Mouse (Mus musculus) B cell, adult 2 months (primary cell): ENCODE measurements around the gene Cdc45.
"Not testable (repeated sequence)": the region's sequence is repeated elsewhere in the genome, so short reads cannot be mapped to it uniquely, and the experiment has no call there.

Experiments
- DNase-seq, 2 experiments: peaks; one replicate each; pipeline ENCODE4 v3.0.0; 2022

Gene Cdc45

DNA sequence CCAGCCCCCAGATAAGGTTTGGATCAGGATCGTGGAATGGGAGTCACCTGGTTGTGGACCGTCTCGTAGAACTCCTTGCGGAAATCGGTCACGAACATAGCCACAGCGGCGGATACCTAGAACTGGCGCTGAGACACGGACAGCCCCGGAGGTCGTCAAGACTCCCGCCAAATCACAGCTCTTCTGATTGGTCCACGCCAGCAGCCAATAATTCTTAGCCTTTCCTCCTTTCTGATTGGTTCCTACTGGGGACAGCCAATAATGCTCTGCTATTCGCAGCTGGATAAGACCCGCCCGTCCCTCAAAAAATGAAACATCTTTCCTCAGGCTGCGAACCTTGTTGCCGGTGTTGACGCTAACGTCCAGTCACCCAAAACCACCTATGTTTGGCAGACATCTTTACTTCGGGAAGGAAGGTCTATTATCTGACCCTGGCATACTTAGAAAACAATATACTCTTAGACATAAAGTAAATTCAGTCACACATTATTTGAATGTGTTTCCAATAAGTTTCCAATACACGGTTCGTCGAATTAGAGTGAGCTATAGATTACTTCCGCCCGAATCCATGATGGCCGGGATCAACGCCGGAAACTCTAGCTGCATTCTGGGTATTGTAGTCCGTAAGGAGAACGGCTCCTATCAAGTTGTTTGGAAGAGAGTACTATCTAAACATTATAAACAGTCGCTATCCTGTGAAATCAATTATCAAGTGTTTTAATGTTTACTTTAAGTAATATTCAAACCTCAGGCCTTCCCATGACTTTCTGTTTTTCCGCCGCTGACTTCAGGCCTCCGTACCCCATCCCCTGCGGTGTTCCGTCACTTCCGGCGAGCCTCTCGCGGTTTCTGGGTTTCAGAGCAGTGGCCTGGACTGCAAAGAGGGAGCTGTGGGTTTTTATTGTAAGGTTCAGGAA, at the start of gene Cdc45, which contains the start of gene Ufd1:
Gene Cdc45, minus strand, starts transcription at position 520 of the 917 bp plus-strand sequence.
Gene Ufd1, plus strand, starts transcription at position 312 of the 917 bp plus-strand sequence.
- peak; percentile 90 to 91 for DNase-seq

- DNase-seq, result no peak
These were observed 48.4 kb upstream of the Cdc45 start for GRCm38 (mm10) chr16:18860186-18860585.

- peak; percentile 47 to 55 for DNase-seq
These were observed 46.8 kb upstream of the Cdc45 start for GRCm38 (mm10) chr16:18858551-18858950.

GRCm38 (mm10) chr16:18849521-18850190, 37.9 kb upstream of the Cdc45 start:
- DNase-seq, result not testable (repeated sequence)

GRCm38 (mm10) chr16:18846301-18846820, 34.6 kb upstream of the Cdc45 start:
- no peak for DNase-seq

DNA sequence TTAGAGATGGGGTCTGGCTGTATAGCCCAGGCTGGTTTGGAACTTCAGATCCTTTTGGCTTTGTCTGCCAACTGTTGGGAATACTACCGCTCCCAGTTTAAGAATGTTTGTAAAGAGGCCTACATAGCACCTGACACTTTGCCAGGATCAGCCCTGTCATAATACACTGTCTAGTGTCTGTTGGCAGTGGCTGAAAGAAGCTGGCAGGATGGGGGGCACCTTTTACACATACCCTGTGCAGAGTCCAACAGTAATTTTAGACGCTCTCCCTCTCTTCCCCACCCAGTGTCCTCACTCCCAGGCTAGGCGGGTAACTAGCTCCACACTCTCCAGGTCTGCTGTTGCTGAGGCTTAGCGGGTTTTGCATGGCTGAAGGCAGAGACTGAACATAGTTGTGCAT, 26.6 kb upstream of the Cdc45 start:
- DNase-seq, result no peak

DNA sequence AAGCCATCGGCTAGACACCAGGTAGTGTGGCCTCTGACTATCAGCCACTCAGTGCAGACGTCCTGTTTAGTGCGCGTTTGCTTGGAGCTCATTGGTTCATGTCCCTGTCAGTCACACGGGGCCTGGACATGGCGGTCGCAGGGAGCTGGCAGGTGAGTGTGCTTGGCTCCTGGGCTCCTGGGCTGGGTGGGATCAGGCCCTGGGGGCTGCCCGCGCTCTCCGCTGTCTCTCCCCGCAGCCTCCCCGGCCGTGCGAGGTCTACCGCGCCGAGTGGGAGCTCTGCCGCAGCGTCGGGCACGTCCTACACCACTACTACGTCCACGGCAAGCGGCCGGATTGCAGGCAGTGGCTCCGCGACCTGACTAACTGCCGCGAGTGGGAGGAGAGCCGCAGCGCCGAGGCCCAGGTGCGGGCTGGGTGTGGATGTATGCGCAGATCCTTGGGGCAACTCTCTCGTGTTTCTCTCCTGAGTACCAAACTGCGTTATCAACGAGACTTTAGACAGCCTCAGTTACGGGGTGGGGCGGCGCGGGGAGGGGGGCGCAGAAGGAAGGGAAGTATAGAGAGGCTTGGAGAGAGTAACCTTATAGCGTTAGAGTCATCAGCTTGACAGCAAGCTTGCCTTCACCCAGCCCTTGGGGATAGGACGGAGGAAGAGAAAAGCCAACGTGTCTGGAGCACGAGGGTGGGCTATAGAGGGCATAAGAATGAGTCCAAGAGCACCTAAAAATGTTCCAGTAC, 24.9 kb upstream of the Cdc45 start, which contains the start of the genes 2510002D24Rik and Gm28539:
Gene 2510002D24Rik, plus strand, starts transcription at position 111 of the 741 bp plus-strand sequence.
Gene Gm28539, plus strand, starts transcription at position 117 of the 741 bp plus-strand sequence.
- DNase-seq, result peak; percentile 90 to 91

DNA sequence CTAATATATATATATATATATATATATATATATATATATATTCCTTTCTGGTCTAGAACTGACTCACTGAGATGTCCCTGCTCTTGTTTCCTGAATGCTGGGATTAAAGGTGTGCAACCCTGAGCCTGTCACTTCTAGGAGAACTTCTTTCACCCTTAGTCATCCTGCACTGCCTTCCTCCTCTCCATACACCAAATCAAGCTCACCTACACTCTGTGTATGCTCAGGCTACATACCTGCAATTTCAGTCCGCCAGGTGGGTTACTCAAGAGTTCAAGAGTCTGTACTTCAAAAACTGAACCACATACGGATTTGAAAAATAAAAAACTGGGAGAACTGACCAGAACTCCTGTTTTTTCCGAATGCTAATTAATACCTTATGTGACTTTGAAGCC, 24.3 kb upstream of the Cdc45 start:
- DNase-seq, result no peak

- no peak for DNase-seq
These were observed 21.7 kb upstream of the Cdc45 start for GRCm38 (mm10) chr16:18833486-18833885.

- DNase-seq, result no peak
These were observed 17.3 kb upstream of the Cdc45 start for GRCm38 (mm10) chr16:18829102-18829501.

- DNase-seq, result no peak
These were observed 16.8 kb upstream of the Cdc45 start for GRCm38 (mm10) chr16:18828630-18829029.

GRCm38 (mm10) chr16:18822925-18823324, 11.1 kb upstream of the Cdc45 start:
- no peak for DNase-seq

DNA sequence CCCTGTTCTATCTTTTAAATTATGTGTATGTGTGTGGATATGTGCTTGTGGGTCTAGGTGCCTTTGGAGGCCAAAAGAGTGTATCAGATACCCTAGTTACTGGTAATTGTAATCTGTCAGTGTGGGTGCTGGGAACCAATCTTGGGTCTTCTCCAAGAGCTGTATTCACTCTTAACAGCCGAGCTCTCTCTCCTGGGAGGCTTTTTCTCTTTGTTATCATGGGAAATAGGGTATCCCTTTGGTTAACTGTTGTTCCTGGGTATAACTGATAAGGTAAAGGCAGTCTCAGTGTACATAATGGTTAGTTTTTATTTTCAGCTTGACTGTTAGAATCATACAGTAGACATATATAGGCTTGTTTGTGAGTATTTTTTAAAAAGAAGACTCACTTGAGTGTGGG, 10.6 kb upstream of the Cdc45 start:
- DNase-seq, result no peak

- no peak for DNase-seq
These were observed 661 bp upstream of the Cdc45 start for GRCm38 (mm10) chr16:18812385-18812910.

DNA sequence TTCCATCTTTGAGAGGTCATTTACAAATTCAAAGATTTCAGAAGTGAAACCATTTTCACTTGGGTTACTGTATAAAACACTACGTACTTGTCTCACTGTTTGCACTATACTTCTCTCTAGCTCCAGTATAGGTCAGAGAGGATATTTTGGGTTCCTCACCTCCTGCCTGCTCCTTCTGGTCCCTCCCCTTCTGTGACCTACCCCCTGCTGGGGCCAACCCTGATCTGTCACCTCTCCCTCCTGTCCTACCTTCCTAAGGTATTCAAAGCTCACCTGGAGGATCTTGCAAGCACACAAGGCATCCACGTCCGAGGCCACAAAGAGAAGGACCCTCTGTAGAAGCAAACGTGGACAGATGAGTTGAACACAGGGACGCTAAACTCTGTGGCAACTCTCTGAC, 755 bp downstream of the Cdc45 start:
- no peak for DNase-seq

GRCm38 (mm10) chr16:18809001-18809400, 2.8 kb downstream of the Cdc45 start:
- DNase-seq, result no peak

DNA sequence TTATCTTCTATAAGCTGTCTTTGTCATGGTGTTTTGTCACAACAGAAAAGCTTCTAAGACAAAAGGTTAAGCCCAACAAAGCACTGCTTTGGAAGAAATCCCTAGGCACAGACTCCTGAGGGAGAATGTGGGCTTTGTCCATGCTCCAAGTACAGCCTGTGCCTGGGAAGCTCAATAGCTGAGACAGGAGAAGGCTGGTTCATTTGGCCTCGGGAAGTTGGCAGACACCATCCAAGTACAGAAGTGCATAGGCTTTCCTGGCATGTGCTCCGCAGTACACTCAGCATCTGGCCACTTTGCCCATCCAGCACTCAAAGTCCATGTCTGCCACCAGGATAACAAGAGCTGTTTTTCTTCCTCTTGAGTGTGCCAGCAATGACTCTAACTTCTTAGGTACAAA, 6.0 kb downstream of the Cdc45 start:
- DNase-seq, result no peak

DNA sequence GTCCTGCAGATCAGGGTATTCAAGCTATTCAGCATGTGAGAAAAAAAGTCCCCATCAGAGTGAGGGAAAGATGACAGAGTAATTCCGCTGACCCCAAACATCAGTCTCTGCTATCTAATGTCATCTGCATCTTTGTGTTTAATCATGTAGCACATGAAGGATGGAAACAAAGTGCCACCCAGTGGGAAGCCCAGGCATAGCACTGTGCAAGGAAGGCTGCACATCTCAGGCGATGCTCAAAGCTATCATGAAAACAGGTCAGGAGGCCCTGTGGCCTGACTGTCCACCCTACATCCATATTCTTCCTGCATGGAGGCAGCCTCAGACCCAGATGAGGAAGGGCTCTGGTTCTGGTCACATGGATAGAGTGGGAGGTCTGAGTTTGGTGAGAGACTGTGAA, 12.9 kb downstream of the Cdc45 start:
- DNase-seq, result no peak

GRCm38 (mm10) chr16:18798151-18798550, 13.6 kb downstream of the Cdc45 start:
- no peak for DNase-seq

DNA sequence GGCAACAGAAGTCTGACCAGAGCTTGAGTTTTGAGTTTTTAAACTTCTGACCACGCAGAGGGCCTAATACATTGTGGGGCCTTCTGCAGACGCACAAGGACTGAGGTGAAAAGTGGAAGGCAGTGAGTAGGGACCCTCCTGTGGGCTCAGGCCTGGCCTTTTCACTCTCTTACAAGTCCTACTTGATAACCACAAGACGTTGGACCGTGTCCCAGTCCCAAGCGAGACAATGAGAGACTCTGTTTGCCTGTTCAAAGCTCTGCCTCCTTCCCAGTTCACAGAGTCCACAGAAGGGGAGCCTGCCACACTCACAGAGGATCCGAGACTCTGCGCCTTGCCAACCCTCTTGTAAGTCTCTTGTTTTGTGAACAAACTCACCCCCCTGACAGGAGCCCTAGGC, 15.1 kb downstream of the Cdc45 start:
- DNase-seq, result no peak

- no peak for DNase-seq
These were observed 16.4 kb downstream of the Cdc45 start for GRCm38 (mm10) chr16:18795223-18795899.
